In the genomic region with DNA sequence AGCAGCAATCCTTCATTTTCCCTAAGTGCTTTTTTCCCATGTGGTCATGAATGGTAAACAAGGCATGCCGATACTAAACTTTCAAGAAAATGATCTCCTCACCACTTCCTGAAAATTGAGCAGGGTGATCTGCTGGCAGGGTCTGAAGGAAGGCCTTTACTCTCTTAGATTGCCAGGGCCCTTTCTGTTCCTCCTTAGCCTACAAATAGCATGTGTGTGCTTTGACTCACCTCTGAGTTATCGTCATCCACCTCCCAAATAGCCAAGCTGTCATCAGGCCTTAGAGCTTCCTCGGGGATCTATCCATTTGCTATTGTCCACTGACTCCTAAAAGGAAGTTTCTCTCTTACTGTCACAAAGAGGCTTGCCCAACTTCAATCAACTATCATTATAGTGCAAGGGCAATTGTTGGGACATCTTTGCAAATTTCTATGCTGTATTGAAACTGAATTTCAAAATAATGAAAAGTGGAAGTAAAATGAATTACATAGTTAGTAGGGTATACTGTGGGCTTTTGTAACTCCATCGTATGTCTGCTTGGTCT, we compare ENCODE assay signal across 35 mouse cellular contexts. TPM values are rescaled to one million over a fixed set of nuclear protein-coding genes. Genes with fewer than 3 reads are reported as not detected.
A peak's percentile ranks its signal among the peaks of the same experiment; 100 is the strongest.
DNase-seq lines count a peak whose midpoint lies in the region; ATAC-seq and TF ChIP-seq lines count a peak whose summit lies in the region.
"Had no signal": no experiment of that assay in that cellular context is flagged by ENCODE, and none has a peak within 500 bp of the region (broad histone marks: within the 10 kb centered on the region; RNA-seq: fewer than 3 reads in every experiment).

No protein-coding gene starts in this region.

- TF ChIP-seq POLR2A in CH12.LX (IDR thresholded peaks at IDR 0.05; ENCODE audit: low read depth, low read length), result 0 out of 2 replicates have a peak, but pooled peaks have one; percentile 17

- 83% methylated on average over 4 of the region's 4 CpGs for WGBS in heart, embryonic 11.5 days (ENCODE audit: insufficient replicate concordance)
- 87% methylated on average over 4 of the region's 4 CpGs for WGBS in midbrain, postnatal 0 days

- peaks cover 9 to 44% of the 10 kb centered on the region in 2 experiments for H3K36me3 ChIP-seq in CH12.LX (replicated peaks in 1 of 2; ENCODE audit: control insufficient read depth in 1 of 2, insufficient read depth in 1 of 2, low read length in 1 of 2)
- H3K36me3 ChIP-seq in heart, embryonic 11.5 days (ENCODE audit: control insufficient read depth, insufficient read depth, low read length), result no peaks in the 10 kb centered on the region
- H3K36me3 ChIP-seq in midbrain, postnatal 0 days (ENCODE audit: insufficient read depth, low read length), result no peaks in the 10 kb centered on the region
- H3K36me3 ChIP-seq: embryonic facial prominence, embryonic 10.5 days; embryonic facial prominence, embryonic 15.5 days; forebrain, embryonic 12.5 days; heart, embryonic 10.5 days; hindbrain, embryonic 13.5 days; limb, embryonic 10.5 days; limb, embryonic 15.5 days; liver, embryonic 13.5 days; midbrain, embryonic 15.5 days; neural tube, embryonic 12.5 days had no signal

- H3K4me2 ChIP-seq in CH12.LX (ENCODE audit: insufficient read depth, low read depth, poor library complexity, severe bottlenecking), result peak overlapping the region; percentile 61
- H3K4me2 ChIP-seq in heart, embryonic 11.5 days, result no peak overlapping the region
- no peak overlapping the region for H3K4me2 ChIP-seq in midbrain, postnatal 0 days (ENCODE audit: low read depth, low read length, poor library complexity, severe bottlenecking)
- H3K4me2 ChIP-seq: embryonic facial prominence, embryonic 15.5 days; forebrain, embryonic 12.5 days; hindbrain, embryonic 13.5 days; limb, embryonic 15.5 days; liver, embryonic 13.5 days; midbrain, embryonic 15.5 days; neural tube, embryonic 12.5 days had no signal

- H3K9me3 ChIP-seq in CH12.LX (replicated peaks; ENCODE audit: low read length), result no peaks in the 10 kb centered on the region
- no peaks in the 10 kb centered on the region for H3K9me3 ChIP-seq in heart, embryonic 11.5 days (replicated peaks; ENCODE audit: control insufficient read depth, low read length)
- no peaks in the 10 kb centered on the region for H3K9me3 ChIP-seq in midbrain, postnatal 0 days (ENCODE audit: low read length)
- H3K9me3 ChIP-seq: embryonic facial prominence, embryonic 10.5 days; embryonic facial prominence, embryonic 15.5 days; forebrain, embryonic 12.5 days; heart, embryonic 10.5 days; hindbrain, embryonic 13.5 days; limb, embryonic 10.5 days; limb, embryonic 15.5 days; liver, embryonic 13.5 days; midbrain, embryonic 15.5 days; neural tube, embryonic 12.5 days had no signal

- no peak overlapping the region for H3K4me3 ChIP-seq in CH12.LX (replicated peaks in 1 of 3; ENCODE audit: low read depth in 2 of 3, low read length in 2 of 3, poor library complexity in 1 of 3)
- no peak overlapping the region for H3K4me3 ChIP-seq in heart, embryonic 11.5 days (ENCODE audit: low read depth, low read length)
- H3K4me3 ChIP-seq in midbrain, postnatal 0 days (ENCODE audit: low read depth, low read length), result no peak overlapping the region
- H3K4me3 ChIP-seq: embryonic facial prominence, embryonic 10.5 days; embryonic facial prominence, embryonic 15.5 days; forebrain, embryonic 12.5 days; heart, embryonic 10.5 days; hindbrain, embryonic 13.5 days; limb, embryonic 10.5 days; limb, embryonic 15.5 days; liver, embryonic 13.5 days; midbrain, embryonic 15.5 days; myocyte; neural tube, embryonic 12.5 days had no signal

- no peaks in the 10 kb centered on the region for H3K79me2 ChIP-seq in CH12.LX (replicated peaks; ENCODE audit: control insufficient read depth, extremely low read depth, insufficient read depth, poor library complexity, severe bottlenecking)

- DNase-seq in 416B (ENCODE audit: low read depth) (peak; percentile 10), CH12.LX (ENCODE audit: extremely low read depth) (peak; percentile 61)
- no peak for DNase-seq in midbrain, postnatal 0 days (ENCODE audit: low spot score)
- DNase-seq: adrenal gland, adult 8-10 months; cerebellum, adult 18-20 months; cerebellum, postnatal 14 days; forebrain, postnatal 0 days; gastrocnemius, postnatal 10 days; heart, adult 11 months; heart, postnatal 4 days; kidney, adult 8-10 months; kidney, postnatal 4 days; liver, embryonic 13.5 days; lung, adult 18-20 months; lung, postnatal 14 days; spleen, adult 18-20 months; thymus, adult 18-20 months; thymus, postnatal 25 days had no signal

- TF ChIP-seq CTCF in CH12.LX (conservative IDR thresholded peaks at IDR 0.05 in 1 of 2, IDR thresholded peaks at IDR 0.05 in 1 of 2; ENCODE audit: low read depth in 2 of 2, low read length in 2 of 2), result no peak
- no peak for TF ChIP-seq CTCF in midbrain, postnatal 0 days (IDR thresholded peaks at IDR 0.05)

- TF ChIP-seq EP300 in CH12.LX (IDR thresholded peaks at IDR 0.05; ENCODE audit: low read length), result peak; percentile 60

- dilution Hi-C loops in CH12.LX (cut with MboI; ENCODE audit: extremely low pct_ligation_motif_present, extremely low pct_unique_long_range_greater_than_20kb, low sequenced_read_pairs), result no loop called here

- peaks cover 2 to 31% of the 10 kb centered on the region in 2 experiments; a peak in 2 of 4 replicates for H3K4me1 ChIP-seq in CH12.LX (ENCODE audit: control insufficient read depth in 1 of 2, insufficient read depth in 2 of 2)
- no peaks in the 10 kb centered on the region for H3K4me1 ChIP-seq in heart, embryonic 11.5 days (ENCODE audit: control insufficient read depth, insufficient read depth, low read length)
- no peaks in the 10 kb centered on the region for H3K4me1 ChIP-seq in midbrain, postnatal 0 days (ENCODE audit: insufficient read depth, low read length)
- H3K4me1 ChIP-seq: embryonic facial prominence, embryonic 10.5 days; embryonic facial prominence, embryonic 15.5 days; forebrain, embryonic 12.5 days; heart, embryonic 10.5 days; hindbrain, embryonic 13.5 days; limb, embryonic 10.5 days; limb, embryonic 15.5 days; liver, embryonic 13.5 days; midbrain, embryonic 15.5 days; neural tube, embryonic 12.5 days had no signal

- in situ Hi-C loops in CH12.LX (cut with MboI; ENCODE audit: low pct_ligation_motif_present, low pct_unique_long_range_greater_than_20kb, low sequenced_read_pairs), result no loop called here

- ATAC-seq in granulocyte monocyte progenitor cell, adult 5-6 weeks (replicated peaks; ENCODE audit: poor library complexity, severe bottlenecking), result peak; percentile 85
- ATAC-seq in neutrophil, adult 5-6 weeks (ENCODE audit: extremely low read depth, insufficient number of reproducible peaks, low FRiP score, poor library complexity, severe bottlenecking), result peak; percentile 36; the same call in 1 of the 2 replicates
- no peak for ATAC-seq in heart, embryonic 11.5 days (replicated peaks; ENCODE audit: insufficient number of reproducible peaks, low FRiP score, low TSS enrichment)
- ATAC-seq in midbrain, postnatal 0 days (ENCODE audit: low FRiP score), result no peak
- ATAC-seq in CD4-positive, CD25-positive, alpha-beta regulatory T cell, adult 4 months, result no peak
- ATAC-seq: forebrain, postnatal 0 days; intestine, embryonic 16.5 days; midbrain, embryonic 15.5 days had no signal

- TF ChIP-seq RAD21 in CH12.LX (IDR thresholded peaks at IDR 0.05; ENCODE audit: low read depth, low read length), result no peak

- H3K27me3 ChIP-seq in CH12.LX (replicated peaks), result no peaks in the 10 kb centered on the region
- H3K27me3 ChIP-seq in heart, embryonic 11.5 days (ENCODE audit: control insufficient read depth, insufficient read depth, low read length), result no peaks in the 10 kb centered on the region
- H3K27me3 ChIP-seq in midbrain, postnatal 0 days (ENCODE audit: insufficient read depth, low read length), result no peaks in the 10 kb centered on the region
- H3K27me3 ChIP-seq: embryonic facial prominence, embryonic 15.5 days; forebrain, embryonic 12.5 days; hindbrain, embryonic 13.5 days; limb, embryonic 15.5 days; liver, embryonic 13.5 days; midbrain, embryonic 15.5 days; neural tube, embryonic 12.5 days had no signal

- H3K27ac ChIP-seq in CH12.LX (ENCODE audit: insufficient read depth, low read depth), result peak overlapping the region; percentile 24; the same call in 1 of the 2 replicates
- H3K27ac ChIP-seq in heart, embryonic 11.5 days (ENCODE audit: low read depth, low read length), result no peak overlapping the region
- no peak overlapping the region for H3K27ac ChIP-seq in midbrain, postnatal 0 days (ENCODE audit: low read depth, low read length)
- H3K27ac ChIP-seq: embryonic facial prominence, embryonic 10.5 days; embryonic facial prominence, embryonic 15.5 days; forebrain, embryonic 12.5 days; heart, embryonic 10.5 days; hindbrain, embryonic 13.5 days; kidney, postnatal 0 days; limb, embryonic 10.5 days; limb, embryonic 15.5 days; liver, embryonic 13.5 days; midbrain, embryonic 15.5 days; neural tube, embryonic 12.5 days; stomach, postnatal 0 days had no signal

- H3K9ac ChIP-seq in CH12.LX (ENCODE audit: insufficient read depth, low read depth), result no peak overlapping the region; the same call in 1 of the 2 replicates
- no peak overlapping the region for H3K9ac ChIP-seq in heart, embryonic 11.5 days (ENCODE audit: low read depth, low read length)
- H3K9ac ChIP-seq in midbrain, postnatal 0 days (replicated peaks; ENCODE audit: low read length, poor library complexity, severe bottlenecking), result no peak overlapping the region
- H3K9ac ChIP-seq: embryonic facial prominence, embryonic 15.5 days; forebrain, embryonic 12.5 days; forebrain, postnatal 0 days; hindbrain, embryonic 13.5 days; limb, embryonic 15.5 days; liver, embryonic 13.5 days; midbrain, embryonic 15.5 days; neural tube, embryonic 12.5 days had no signal

TF ChIP-seq in CH12.LX, 34 proteins besides CTCF, POLR2A, EP300 and RAD21 (continues in another document):
- TF ChIP-seq MEF2A (IDR thresholded peaks at IDR 0.05; ENCODE audit: borderline replicate concordance, low read depth, low read length) (peak; percentile 69; the same call in 1 of the 2 replicates), ELF1 (IDR thresholded peaks at IDR 0.05; ENCODE audit: low read depth, low read length) (peak; percentile 30; the same call in 1 of the 2 replicates), TCF12 (IDR thresholded peaks at IDR 0.05; ENCODE audit: low read depth, low read length) (peak; percentile 9; the same call in 1 of the 2 replicates), BHLHE40 (IDR thresholded peaks at IDR 0.05; ENCODE audit: low read depth, low read length) (0 out of 2 replicates have a peak, but pooled peaks have one; percentile 8)

RNA-seq across cellular contexts. Expression of gene Cybb, which starts 27.1 kb away (rescaled TPM):
- total RNA-seq in CH12.LX (2012; rRNA removed), result 46.3 and 57.0 TPM in 2 replicates
- 111 TPM in 2 replicates for total RNA-seq in CH12.LX (2014; rRNA removed)
- polyA plus RNA-seq in CH12.LX (2012; ENCODE audit: insufficient read length, low read depth), result 126 and 127 TPM in 2 replicates
- total RNA-seq in granulocyte monocyte progenitor cell, adult 5-6 weeks (2014; fragmentation: Nextera tagmentation), result 42.2 and 43.0 TPM in 2 replicates
- 67.4 and 76.6 TPM in 2 replicates for total RNA-seq in granulocyte monocyte progenitor cell, adult 5-6 weeks (2017)
- total RNA-seq in neutrophil, adult 5-6 weeks (2017), result 161 and 162 TPM in 2 replicates
- 0.20 and 0.67 TPM in 2 replicates for polyA plus RNA-seq in heart, embryonic 11.5 days (2014; fragmentation: Nextera tagmentation; extraction: Ambion mirVana)
- 0.16 and 10.9 TPM in 2 replicates for total RNA-seq in midbrain, postnatal 0 days (2014; rRNA removed)
- 0.29 and 0.59 TPM in 2 replicates for polyA plus RNA-seq in midbrain, postnatal 0 days (2015; fragmentation: Nextera tagmentation; extraction: Ambion mirVana)
- 10 to 100 TPM; 40.8 to 48.7 TPM for polyA plus RNA-seq in CD4-positive, CD25-positive, alpha-beta regulatory T cell, adult 4 months (2017; shearing (Covaris generic))
- polyA plus RNA-seq: myocyte had no signal

Comparison
In these comparisons a context has a peak if more than half of its experiments do, and no peak if none do; other contexts are left out.
1. ATAC-seq: peak in granulocyte monocyte progenitor cell, adult 5-6 weeks (single experiment) and neutrophil, adult 5-6 weeks (single experiment); none in heart, embryonic 11.5 days (single experiment), midbrain, postnatal 0 days (single experiment) and CD4-positive, CD25-positive, alpha-beta regulatory T cell, adult 4 months (single experiment).